Mouse (Mus musculus) layer of hippocampus, adult 2 months (tissue): ENCODE data around the gene Mrpl54. TPM values are rescaled to one million over a fixed set of nuclear protein-coding genes. Genes with fewer than 3 reads are reported as not detected.
A peak's percentile ranks its signal among the peaks of the same experiment; 100 is the strongest.
"Not testable (repeated sequence)": the region's sequence is repeated elsewhere in the genome, so short reads cannot be mapped to it uniquely, and the experiment has no call there.

Source experiments
- DNase-seq, 2 experiments: peaks; one replicate each; pipeline ENCODE4 v3.0.0; 2022; ENCODE audit warnings: low spot score in 2 of 2
- H3K27ac ChIP-seq: fragments of 200-600 bp; 2 replicates; pipeline ENCODE4 v1.8.1; 2022
- H3K4me3 ChIP-seq: fragments of 200-600 bp; 2 replicates; pipeline ENCODE4 v1.8.1; 2022; ENCODE audit warnings: mild to moderate bottlenecking
- CTCF ChIP-seq: fragments of 200-600 bp; conservative IDR thresholded peaks from 2 replicates; pipeline ENCODE4 v1.8.1; 2022; ENCODE audit warnings: antibody characterized with exemption, mild to moderate bottlenecking, moderate library complexity
- total RNA-seq, 2 experiments: library from RNA; stranded (reverse); gene quantifications; 2 replicates each; pipeline ENCODE4 v1.2.3; 2021

Mrpl54 gene
- total RNA-seq, 2 experiments from 2014 or later, result 37.4 to 42.0 TPM

- peak in 1 of 2 experiments; percentile 88 for DNase-seq
- TF ChIP-seq CTCF, result peak; percentile 98
- Histone ChIP-seq H3K4me3 (no peak overlapping the region), H3K27ac (no peak overlapping the region)
Observed at GRCm38 (mm10) chr10:81244595-81244994, 22.1 kb downstream of the Mrpl54 start.

GRCm38 (mm10) chr10:81244146-81244545 lies 22.6 kb downstream of the Mrpl54 start:
- no peak for TF ChIP-seq CTCF
- no peak for DNase-seq
- Histone ChIP-seq H3K4me3 (no peak overlapping the region), H3K27ac (no peak overlapping the region)

GRCm38 (mm10) chr10:81242021-81242420 lies 24.7 kb downstream of the Mrpl54 start:
- no peak for DNase-seq
- Histone ChIP-seq H3K27ac (no peak overlapping the region), H3K4me3 (no peak overlapping the region)
- TF ChIP-seq CTCF, result no peak

DNA sequence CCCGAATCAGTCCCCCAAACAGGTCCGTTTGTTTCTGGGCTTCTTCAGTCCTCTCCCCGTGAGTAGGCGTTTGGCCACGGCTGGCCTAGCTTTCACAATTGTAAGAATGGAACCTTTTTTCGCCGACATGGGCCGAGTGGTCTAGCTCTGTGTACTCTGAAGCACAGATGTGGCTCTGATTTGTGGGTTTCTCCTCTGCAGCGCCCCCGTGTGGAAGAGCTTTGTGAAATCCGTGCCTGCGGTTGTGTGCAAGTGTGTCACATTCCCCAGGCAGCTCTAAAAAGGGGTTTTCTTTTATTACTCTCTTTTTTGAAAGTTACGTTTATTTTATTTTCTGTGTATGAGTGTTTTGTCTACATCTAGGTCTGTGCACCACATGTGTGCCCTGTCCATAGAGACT lies 25.9 kb downstream of the Mrpl54 start:
- no peak overlapping the region for H3K27ac ChIP-seq
- DNase-seq, result peak; percentile 66 to 78
- H3K4me3 ChIP-seq, result no peak overlapping the region
- TF ChIP-seq CTCF, result peak; percentile 86

DNA sequence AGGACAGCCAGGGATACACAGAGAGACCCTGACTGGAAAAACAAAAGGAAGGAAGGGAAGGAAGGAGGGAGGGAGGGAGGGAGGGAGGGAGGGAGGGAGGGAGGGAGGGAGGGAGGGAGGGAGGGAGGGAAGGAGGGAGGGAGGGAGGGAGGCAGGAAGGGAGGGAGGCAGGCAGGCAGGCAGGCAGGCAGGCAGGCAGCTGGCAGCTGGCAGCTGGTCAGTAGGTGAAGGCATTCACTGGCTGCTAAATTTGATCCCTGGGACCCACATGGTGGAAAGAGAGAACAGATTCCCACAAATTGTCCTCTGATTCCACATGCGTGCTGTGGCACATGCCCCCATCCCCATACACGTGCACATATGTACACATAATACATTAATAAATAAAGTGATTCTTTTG lies 28.1 kb downstream of the Mrpl54 start:
- no peak overlapping the region for H3K4me3 ChIP-seq
- H3K27ac ChIP-seq, result no peak overlapping the region
- no peak for DNase-seq
- TF ChIP-seq CTCF, result no peak

GRCm38 (mm10) chr10:81236471-81237268 lies 30.1 kb downstream of the Mrpl54 start:
- Histone ChIP-seq H3K27ac (no peak overlapping the region), H3K4me3 (no peak overlapping the region)
- no peak for TF ChIP-seq CTCF
- no peak for DNase-seq

- Histone ChIP-seq H3K27ac (no peak overlapping the region), H3K4me3 (no peak overlapping the region)
- no peak for TF ChIP-seq CTCF
- DNase-seq, result no peak
Observed at GRCm38 (mm10) chr10:81234206-81234605, 32.5 kb downstream of the Mrpl54 start.

DNA sequence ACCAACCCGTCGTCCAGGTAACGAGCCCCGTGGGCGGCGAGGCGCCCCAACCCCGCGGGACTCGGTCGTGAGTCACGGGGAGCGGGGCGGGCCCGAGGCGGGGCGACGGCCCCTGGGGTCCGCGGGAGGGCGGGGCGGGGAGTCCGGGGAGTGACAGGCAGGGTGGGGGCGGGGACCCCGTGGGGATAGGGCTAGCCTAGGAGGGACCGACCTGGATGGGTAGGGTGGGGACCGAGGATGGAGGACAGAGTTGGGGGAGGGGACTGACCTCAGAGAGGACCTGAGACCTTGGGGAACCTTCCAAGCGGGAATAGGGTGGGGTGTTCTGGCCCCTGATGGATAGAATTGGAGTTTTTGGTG lies 33.5 kb downstream of the Mrpl54 start:
- DNase-seq, result no peak
- TF ChIP-seq CTCF, result no peak
- H3K27ac ChIP-seq, result peak overlapping the region; percentile 91
- peak overlapping the region; percentile 68 for H3K4me3 ChIP-seq

- H3K27ac ChIP-seq, result peak within 1 kb of the TSS; percentile 91
- H3K4me3 ChIP-seq, result peak within 1 kb of the TSS; percentile 68
- DNase-seq, result peak; percentile 95
- TF ChIP-seq CTCF, result no peak
Observed at GRCm38 (mm10) chr10:81232580-81233225, 34.0 kb downstream of the Mrpl54 start, which contains the start of gene Zfr2. Zfr2 (plus strand) TSS chr10:81233155.

GRCm38 (mm10) chr10:81231436-81231835 lies 35.3 kb downstream of the Mrpl54 start:
- TF ChIP-seq CTCF, result no peak
- Histone ChIP-seq H3K27ac (peak overlapping the region; percentile 93; the same call in 1 of the 2 replicates), H3K4me3 (peak overlapping the region; percentile 72)
- DNase-seq, result no peak

DNA sequence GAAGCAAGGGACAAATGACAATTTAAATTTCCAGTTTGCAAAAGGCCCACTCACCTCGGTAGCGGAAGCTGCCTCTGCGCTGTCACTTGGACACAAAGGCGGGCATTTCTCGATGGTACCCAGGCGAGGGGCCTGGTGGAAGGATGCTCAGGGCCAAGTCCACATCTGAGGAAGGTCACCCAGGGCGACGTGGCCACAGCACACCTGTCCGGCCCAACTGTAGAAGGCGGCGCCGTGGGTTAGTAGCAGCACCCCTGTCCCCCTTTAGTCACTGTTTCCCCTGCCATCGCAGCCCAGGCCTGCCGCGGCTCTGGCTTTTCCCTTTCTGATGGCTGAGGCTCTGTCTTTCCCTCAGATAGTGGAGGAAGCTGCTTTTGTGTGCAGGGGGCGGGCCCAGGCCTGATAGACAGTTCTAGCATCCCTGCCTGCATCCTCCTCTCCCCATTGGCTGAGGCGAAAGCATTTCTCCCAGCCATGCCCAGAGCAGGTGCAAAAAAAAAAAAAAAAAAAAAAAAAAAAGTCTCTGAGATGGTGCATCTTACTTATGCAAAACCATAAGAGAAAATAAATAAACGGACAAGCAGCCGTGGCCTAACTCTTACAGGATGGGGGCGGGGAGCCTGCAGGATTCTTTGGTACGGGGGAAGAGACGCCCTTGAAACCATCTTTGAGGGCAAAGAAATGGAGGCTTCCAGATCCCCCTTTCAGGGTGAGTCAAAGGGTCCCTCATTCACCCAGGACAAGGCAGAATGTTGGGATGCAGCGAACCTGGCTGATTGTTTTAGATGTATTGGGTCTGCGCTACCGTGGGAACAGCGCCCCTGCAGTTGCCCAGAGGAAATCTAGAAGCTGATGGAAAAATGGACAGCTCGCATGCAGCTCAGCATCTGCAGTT lies 36.0 kb downstream of the Mrpl54 start, which contains the start of gene Atcay:
Gene Atcay (minus strand): TSS at position 396 of the 895 bp plus-strand sequence.
- peak; percentile 77 for TF ChIP-seq CTCF

GRCm38 (mm10) chr10:81229735-81230437 lies 36.8 kb downstream of the Mrpl54 start:
- Histone ChIP-seq H3K27ac (peak overlapping the region; percentile 93), H3K4me3 (peak overlapping the region; percentile 72)
- TF ChIP-seq CTCF, result no peak
- no peak for DNase-seq

More for the DNA sequence above, 36.0 kb downstream of the Mrpl54 start, which contains the start of gene Atcay:
- peak; percentile 83 to 88 for DNase-seq
- Histone ChIP-seq H3K4me3 (peak within 1 kb of the TSS; percentile 72), H3K27ac (peak within 1 kb of the TSS; percentile 93)

DNA sequence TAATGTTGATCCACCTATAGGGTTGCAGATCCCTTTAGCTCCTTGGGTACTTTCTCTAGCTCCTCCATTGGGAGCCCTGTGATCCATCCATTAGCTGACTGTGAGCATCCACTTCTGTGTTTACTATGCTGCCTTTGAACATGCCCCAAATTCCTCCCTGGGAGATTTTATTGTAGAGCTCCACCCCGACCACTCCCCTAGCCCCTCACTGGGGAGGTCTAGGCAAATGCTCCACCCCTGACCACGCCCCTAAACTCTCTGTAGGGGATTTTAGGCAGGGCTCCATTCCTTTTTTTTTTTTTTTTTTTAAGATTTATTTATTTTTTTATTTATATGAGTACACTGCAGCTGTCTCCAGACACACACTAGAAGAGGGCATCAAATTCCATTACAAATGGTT lies 43.0 kb downstream of the Mrpl54 start:
- H3K4me3 ChIP-seq, H3K27ac ChIP-seq, DNase-seq: not testable (repeated sequence)
